Mouse (Mus musculus) frontal cortex, adult (tissue): ENCODE measurements at regions not wholly inside any gene's neighbourhood (a gene's known extent, or its start where the extent isn't known, plus 50 kb on each side); places are given as distances from the start of the nearest gene placed in this dataset.
A peak's percentile ranks its signal among the peaks of the same experiment; 100 is the strongest.

ENCODE experiments used
- ATAC-seq: cut with Nextera tagmentation; 2 replicates; pipeline ENCODE4 v1.9.2; 2017; ENCODE audit warnings: mild to moderate bottlenecking, moderate library complexity, mixed read lengths; ENCODE audit not compliant: low TSS enrichment

DNA sequence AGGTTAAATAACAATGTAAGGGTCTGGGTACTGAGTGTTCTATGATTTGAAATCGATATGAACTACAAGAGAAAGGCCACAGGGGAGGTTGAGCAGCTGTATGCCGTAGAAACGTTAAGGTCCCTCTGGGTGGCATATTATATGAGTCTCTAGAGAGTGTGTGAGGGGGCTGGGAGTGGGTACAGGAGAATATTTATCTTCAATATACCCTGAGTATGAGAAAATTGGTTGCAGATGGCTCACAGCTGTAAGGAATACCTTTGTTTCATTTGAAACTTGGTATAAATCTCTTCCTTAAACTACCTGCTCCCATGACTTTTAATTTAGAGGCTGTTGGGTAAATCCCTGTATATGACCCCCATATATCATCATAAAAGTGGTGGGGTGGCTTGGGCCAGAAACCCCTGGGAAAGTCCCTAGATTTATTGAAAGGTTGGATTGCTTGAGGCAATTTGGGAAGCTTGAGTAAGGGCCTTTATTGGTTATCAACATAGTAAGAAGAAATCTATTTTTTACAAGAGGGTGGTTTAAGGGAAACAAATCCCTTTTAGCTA is 128.7 kb upstream of the Prkg2 start:
- ATAC-seq = no peak

DNA sequence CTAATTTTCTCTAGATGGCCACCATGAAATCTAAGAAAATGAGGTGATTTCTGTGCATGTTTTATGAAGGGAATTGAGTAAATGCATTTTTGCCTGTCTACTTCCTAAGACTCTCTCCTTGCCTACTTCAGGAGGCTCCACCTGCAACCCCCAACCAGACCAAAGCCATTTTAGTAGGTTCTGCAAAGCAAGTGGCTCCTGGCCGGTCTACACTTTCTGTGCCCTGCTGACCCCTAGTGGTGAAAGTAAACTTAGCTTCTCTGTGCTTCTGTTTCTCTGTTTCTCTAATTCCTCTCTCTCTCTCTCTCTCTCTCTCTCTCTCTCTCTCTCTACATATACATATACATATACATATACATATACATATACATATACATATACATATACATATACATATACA is 120.8 kb upstream of the Prkg2 start:
- ATAC-seq = peak; percentile 73; the same call in 1 of the 2 replicates

GRCm38 (mm10) chr5:99153269-99153850 is 116.2 kb upstream of the Prkg2 start:
- ATAC-seq = no peak

GRCm38 (mm10) chr5:99152299-99152698 is 115.1 kb upstream of the Prkg2 start:
- no peak for ATAC-seq

DNA sequence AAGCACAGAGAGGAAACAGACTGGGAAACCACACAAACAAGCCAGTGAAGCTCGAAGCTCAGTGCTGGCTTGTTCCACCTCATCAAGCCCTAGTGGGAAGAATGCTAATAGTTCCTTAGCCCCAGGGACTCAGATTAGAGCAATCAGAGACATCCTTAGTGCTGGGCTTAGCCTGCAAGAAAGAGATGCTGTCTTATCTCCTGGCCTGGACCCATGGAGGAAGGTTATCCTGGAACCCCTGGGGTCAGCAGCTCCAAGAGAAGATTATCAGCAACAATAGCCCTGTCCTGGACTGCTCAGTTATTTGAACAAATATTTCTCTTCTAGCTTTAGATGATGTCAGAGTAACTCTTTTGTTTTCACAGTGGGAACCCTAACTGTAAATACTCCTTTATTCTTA is 112.8 kb upstream of the Prkg2 start:
- no peak for ATAC-seq

- ATAC-seq = no peak
Observed at GRCm38 (mm10) chr5:99132670-99133069, 95.5 kb upstream of the Prkg2 start.

- ATAC-seq = peak; percentile 85
Observed at GRCm38 (mm10) chr5:99128628-99129027, 91.5 kb upstream of the Prkg2 start.

DNA sequence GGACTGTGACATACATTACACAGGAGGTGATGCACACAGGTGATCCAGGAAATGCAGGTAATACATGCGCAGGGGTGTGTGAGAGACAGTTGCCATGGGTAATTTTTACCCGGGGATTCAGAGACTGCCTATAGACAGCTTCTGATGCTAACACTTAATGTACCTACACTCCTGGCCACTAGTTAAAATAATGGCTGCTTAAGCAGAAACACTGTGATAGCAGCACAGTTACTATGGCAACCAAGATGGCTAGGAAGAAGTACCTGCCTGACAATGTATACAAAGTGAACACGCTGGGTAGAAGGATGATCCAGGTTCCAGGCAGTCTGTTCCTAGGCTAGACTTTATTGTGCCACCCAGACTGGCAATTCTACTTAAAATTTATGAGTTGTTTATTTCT is 88.3 kb upstream of the Prkg2 start:
- ATAC-seq = no peak

GRCm38 (mm10) chr5:99111755-99112154 is 74.6 kb upstream of the Prkg2 start:
- ATAC-seq = no peak

- no peak for ATAC-seq
Observed at GRCm38 (mm10) chr5:99111235-99111634, 74.1 kb upstream of the Prkg2 start.

GRCm38 (mm10) chr5:99099727-99100116 is 62.6 kb upstream of the Prkg2 start:
- ATAC-seq = no peak

DNA sequence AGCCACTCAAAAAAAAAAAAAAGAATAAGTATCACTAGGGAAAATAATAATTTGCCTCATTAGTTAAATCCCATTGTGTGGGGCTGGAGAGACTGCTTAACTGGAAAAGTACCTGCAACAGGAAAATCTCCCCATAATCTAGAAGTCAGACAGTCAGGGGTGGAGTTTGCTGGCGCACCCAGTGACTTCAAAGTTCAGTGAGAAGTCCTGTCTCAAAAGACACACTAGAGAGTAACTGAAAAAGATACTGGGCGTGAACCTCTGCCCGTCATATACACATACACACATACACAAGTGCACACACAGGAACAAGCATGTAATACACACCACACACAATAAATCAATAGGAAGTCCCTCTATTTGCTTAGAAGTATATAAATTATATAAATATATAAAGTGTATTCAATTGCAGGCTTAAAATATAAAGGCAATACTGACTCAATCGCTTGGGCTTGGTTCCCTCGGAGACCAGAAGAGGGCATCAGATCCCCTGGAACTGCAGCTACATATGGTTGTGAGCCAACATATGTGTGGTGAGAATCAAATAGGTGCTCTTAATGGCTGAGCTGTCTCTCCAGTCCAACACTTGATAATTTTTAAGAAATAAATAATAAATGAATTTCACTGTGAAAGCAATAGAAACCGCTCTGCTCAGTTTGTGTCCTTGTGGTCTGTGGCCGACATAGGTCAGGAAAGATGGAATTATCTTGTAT is 62.0 kb upstream of the Prkg2 start:
- no peak for ATAC-seq
